Mouse (Mus musculus): Measurements from ENCODE around the gene Nr5a1. TPM values are rescaled to one million over a fixed set of nuclear protein-coding genes. Genes with fewer than 3 reads are reported as not detected.

The Nr5a1 gene
- total RNA-seq (2017): not detected in 2 replicates

- ATAC-seq (replicated peaks in 1 of 2; ENCODE audit: insufficient read depth in 1 of 2, low FRiP score in 2 of 2, low TSS enrichment in 1 of 2, low read depth in 1 of 2, poor library complexity in 2 of 2, severe bottlenecking in 2 of 2): no peak
Measured at GRCm38 (mm10) chr2:38714324-38714723, at the start of gene Nr5a1. Gene Nr5a1 (minus strand): TSS chr2:38714542.

DNA sequence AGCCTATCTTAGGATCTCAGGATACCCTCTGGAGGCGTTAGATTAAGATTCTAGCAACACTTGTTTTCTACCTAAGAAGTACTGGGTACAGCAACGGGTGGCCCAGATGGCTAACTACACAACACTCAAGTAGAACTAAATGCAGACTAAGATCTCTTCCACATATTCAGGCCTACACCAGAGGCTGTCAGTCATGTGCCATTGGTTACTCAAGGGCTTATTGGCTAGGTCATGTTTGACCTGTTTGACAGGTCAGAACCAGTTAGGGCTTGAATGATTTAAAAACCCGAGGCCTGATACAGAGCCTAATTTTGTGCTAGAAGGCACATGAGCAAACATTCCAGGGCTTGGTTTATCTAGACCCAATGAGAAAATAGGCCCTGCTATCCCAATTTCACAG lies 25.5 kb upstream of the Nr5a1 start:
- ATAC-seq (replicated peaks in 1 of 2; ENCODE audit: insufficient read depth in 1 of 2, low FRiP score in 2 of 2, low TSS enrichment in 1 of 2, low read depth in 1 of 2, poor library complexity in 2 of 2, severe bottlenecking in 2 of 2): no peak

DNA sequence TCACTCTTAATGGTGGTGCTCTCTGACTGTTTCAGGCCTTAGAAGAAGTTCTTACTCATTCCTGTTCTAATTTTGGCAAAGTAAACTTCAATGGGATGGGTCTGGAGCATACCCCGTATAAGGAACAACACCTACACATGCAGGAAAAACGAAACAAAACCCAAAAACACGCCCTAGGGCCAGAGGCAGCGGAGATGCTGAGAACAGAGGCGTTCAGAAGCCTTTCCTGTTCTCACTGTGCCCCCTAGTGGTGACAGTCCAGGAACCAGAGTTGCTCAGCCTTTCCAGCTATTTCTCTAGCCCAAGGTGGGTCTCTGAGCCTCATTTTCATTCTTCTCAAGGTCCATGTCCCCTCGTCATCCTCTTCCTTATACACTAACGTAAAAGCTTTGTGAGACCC lies 25.1 kb upstream of the Nr5a1 start:
- peak; percentile 75 to 84 for ATAC-seq (replicated peaks in 1 of 2; ENCODE audit: insufficient read depth in 1 of 2, low FRiP score in 2 of 2, low TSS enrichment in 1 of 2, low read depth in 1 of 2, poor library complexity in 2 of 2, severe bottlenecking in 2 of 2)

DNA sequence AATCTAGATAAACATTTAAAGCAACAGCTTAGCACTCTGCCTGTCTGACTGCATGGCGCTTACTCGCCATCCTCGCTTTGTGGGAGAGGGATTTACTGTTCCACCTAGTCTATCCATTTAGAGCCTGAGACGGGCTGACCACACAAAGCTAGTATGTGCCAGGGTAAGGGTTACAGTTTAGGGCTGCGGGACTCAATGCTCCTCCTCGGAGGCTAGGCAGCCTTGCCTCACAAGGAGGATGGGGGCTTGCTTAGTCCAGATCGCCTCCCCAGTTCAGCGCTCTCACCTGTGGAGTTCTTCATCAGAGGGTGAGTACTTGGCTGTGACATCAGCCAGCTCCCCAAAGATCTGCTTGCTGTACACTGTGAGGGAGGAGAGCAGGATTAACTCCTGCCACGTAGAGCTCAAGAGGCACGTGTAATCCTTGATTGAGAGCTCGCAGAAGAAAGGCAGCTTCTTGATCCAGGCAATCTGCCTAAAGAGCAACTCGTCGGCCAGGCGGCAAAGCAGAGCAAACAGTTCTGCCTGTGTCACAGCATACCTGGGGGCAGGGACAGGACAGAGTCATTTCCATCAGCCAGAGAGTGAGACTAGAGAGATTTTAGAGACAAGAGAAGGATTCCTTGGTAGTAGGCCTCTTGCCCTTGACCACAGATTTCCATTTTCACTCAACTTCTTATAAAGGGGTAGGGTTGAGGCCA lies 24.4 kb upstream of the Nr5a1 start:
- no peak for ATAC-seq (replicated peaks in 1 of 2; ENCODE audit: insufficient read depth in 1 of 2, low FRiP score in 2 of 2, low TSS enrichment in 1 of 2, low read depth in 1 of 2, poor library complexity in 2 of 2, severe bottlenecking in 2 of 2)

DNA sequence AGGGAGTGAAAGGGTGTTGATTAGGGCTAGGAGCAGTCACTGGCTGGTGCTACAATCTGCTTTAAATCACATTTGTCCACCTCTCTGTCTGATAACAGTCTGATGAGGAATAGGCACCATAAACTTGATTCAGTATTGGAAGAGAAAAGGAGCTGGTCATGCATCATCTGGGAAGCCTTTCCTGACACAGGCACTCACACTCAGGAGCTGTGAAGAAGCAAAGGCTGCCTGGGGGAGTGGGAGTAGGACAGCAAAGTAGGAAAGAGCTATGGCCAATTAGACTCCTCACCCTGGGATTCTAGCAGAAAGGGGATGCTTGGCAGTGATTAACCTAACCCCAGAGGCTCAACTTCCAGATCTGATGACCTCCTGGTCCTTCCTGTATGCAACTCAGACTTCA lies 21.4 kb upstream of the Nr5a1 start:
- no peak for ATAC-seq (replicated peaks in 1 of 2; ENCODE audit: insufficient read depth in 1 of 2, low FRiP score in 2 of 2, low TSS enrichment in 1 of 2, low read depth in 1 of 2, poor library complexity in 2 of 2, severe bottlenecking in 2 of 2)

DNA sequence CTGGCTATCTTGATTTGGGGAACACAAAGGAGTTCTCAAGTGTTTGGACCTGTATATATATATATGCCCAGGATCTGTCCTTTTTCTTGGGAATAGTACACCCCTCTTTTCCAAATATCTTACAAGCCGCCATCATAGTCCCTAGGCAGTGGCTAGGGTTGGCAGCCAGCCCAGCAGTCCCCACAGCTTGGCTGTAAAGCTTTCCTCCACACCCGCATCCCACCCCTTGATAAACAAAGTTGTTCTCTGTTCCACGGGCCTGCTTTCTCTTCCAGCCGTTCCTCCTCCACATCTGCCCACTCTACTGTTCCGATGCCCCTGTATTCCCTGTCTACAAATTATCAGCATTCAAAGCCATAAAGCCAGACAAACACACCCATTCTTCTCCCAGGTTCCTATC lies 20.4 kb upstream of the Nr5a1 start:
- ATAC-seq (replicated peaks in 1 of 2; ENCODE audit: insufficient read depth in 1 of 2, low FRiP score in 2 of 2, low TSS enrichment in 1 of 2, low read depth in 1 of 2, poor library complexity in 2 of 2, severe bottlenecking in 2 of 2): no peak

DNA sequence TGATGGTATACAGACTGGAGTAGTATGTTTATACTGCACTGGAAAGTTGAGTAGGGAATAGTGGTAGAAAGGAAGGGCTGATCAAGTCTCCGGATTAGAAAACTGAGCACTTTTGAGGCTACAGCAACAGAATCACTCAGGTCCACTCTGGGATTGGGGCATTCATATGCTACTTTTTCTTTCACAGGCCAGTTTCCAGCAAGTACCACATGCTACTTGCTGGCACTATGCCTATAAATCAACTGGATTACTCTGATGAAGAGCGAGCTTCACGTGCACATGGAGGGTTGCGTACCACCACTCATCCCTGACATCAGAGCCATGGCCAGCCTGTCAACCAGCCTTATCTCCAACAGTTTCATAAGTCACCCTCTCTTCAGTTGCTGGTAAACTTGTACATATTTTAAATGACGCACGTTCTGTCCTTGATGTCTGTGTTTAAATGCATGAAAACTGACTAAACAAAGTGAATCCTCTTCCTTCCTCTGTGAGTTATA lies 16.0 kb upstream of the Nr5a1 start:
- ATAC-seq (replicated peaks in 1 of 2; ENCODE audit: insufficient read depth in 1 of 2, low FRiP score in 2 of 2, low TSS enrichment in 1 of 2, low read depth in 1 of 2, poor library complexity in 2 of 2, severe bottlenecking in 2 of 2): no peak

GRCm38 (mm10) chr2:38725427-38725826 lies 11.1 kb upstream of the Nr5a1 start:
- no peak for ATAC-seq (replicated peaks in 1 of 2; ENCODE audit: insufficient read depth in 1 of 2, low FRiP score in 2 of 2, low TSS enrichment in 1 of 2, low read depth in 1 of 2, poor library complexity in 2 of 2, severe bottlenecking in 2 of 2)

GRCm38 (mm10) chr2:38723378-38723777 lies 9.0 kb upstream of the Nr5a1 start:
- no peak for ATAC-seq (replicated peaks in 1 of 2; ENCODE audit: insufficient read depth in 1 of 2, low FRiP score in 2 of 2, low TSS enrichment in 1 of 2, low read depth in 1 of 2, poor library complexity in 2 of 2, severe bottlenecking in 2 of 2)

DNA sequence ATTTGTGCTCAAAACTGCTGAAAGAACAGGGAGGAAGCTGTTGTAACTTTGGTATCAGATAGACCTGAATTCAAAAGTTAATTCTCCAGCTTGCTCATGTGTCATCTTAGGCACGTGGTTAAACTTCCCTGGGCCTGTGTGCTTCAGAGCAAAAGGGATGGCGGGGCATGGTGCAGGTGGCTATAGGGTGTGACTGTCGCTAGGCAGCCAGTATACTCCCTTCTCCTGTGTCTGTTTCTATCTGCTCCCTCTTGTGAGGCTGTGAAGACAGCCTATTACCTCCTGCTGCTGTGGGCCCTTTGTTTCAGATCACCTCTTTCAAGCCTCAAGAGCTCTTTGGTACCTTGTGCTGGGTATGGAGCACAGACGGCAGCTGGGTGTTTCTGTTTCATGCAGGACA lies 7.7 kb upstream of the Nr5a1 start:
- ATAC-seq (replicated peaks in 1 of 2; ENCODE audit: insufficient read depth in 1 of 2, low FRiP score in 2 of 2, low TSS enrichment in 1 of 2, low read depth in 1 of 2, poor library complexity in 2 of 2, severe bottlenecking in 2 of 2): no peak

GRCm38 (mm10) chr2:38720661-38721060 lies 6.3 kb upstream of the Nr5a1 start:
- ATAC-seq (replicated peaks in 1 of 2; ENCODE audit: insufficient read depth in 1 of 2, low FRiP score in 2 of 2, low TSS enrichment in 1 of 2, low read depth in 1 of 2, poor library complexity in 2 of 2, severe bottlenecking in 2 of 2): no peak

DNA sequence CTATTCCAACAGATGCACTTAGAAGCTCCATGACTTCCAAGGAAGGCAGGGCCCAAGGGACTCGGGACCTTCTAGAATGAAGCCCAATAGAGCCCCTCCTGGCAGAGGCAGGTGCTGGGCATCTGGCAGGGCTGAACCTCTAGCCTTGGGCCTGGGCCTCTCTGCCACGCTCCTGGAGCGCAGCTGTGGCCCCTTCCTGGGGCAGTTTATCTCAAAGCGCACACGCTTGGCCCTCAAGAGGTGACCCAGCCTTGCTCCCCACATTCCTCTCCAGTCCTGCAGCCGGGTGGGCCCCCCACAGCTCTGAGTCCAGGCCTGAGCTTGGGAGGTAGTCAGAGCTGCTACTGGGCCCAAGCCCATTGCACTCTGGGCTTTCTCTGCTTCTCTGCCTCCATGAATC lies 5.0 kb upstream of the Nr5a1 start:
- 0 out of 4 replicates have a peak, but pooled peaks of 1 of the 2 experiments have one; percentile 5 for ATAC-seq (replicated peaks in 1 of 2; ENCODE audit: insufficient read depth in 1 of 2, low FRiP score in 2 of 2, low TSS enrichment in 1 of 2, low read depth in 1 of 2, poor library complexity in 2 of 2, severe bottlenecking in 2 of 2)

GRCm38 (mm10) chr2:38718676-38719075 lies 4.3 kb upstream of the Nr5a1 start:
- peak; percentile 23 to 38; a peak in 1 of 4 replicates for ATAC-seq (replicated peaks in 1 of 2; ENCODE audit: insufficient read depth in 1 of 2, low FRiP score in 2 of 2, low TSS enrichment in 1 of 2, low read depth in 1 of 2, poor library complexity in 2 of 2, severe bottlenecking in 2 of 2)

DNA sequence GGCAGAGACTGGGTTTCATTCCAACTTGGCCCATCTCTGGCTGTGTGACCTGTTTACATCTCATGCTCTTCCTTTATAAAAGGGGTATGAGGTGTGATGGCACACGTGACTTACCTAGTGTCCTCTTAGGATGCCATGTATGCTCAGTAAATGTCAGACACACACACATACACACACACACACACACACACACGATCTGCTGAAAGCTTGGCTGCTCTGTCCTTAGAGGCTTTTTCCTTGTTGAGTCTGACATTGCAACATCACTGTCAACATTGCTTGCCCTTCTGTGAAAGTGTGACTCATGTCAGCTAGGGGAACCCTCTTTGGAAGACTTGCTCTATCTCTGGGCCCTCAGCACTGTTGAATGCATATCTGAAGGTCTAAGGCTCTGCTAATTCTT lies 3.1 kb upstream of the Nr5a1 start:
- no peak for ATAC-seq (replicated peaks in 1 of 2; ENCODE audit: insufficient read depth in 1 of 2, low FRiP score in 2 of 2, low TSS enrichment in 1 of 2, low read depth in 1 of 2, poor library complexity in 2 of 2, severe bottlenecking in 2 of 2)

DNA sequence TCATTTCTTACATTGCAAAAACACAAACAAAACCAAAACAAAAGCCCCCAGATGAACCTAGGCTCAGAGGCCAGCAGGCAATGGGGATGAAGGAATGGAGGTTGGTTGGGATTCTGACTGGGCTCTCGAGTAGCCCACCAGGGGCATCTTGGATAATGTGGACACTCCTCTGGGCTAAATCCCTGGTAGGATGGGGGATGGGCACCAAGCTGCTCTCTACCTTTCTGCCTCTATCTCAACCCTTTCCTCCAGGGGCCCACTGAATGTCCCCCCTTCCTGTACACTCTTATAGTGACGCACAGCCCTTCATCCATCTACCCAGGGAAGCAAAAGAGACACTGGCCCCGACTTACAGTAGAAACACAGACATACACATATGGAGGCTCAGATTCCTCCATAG lies 746 bp downstream of the Nr5a1 start:
- no peak for ATAC-seq (replicated peaks in 1 of 2; ENCODE audit: insufficient read depth in 1 of 2, low FRiP score in 2 of 2, low TSS enrichment in 1 of 2, low read depth in 1 of 2, poor library complexity in 2 of 2, severe bottlenecking in 2 of 2)

- no peak for ATAC-seq (replicated peaks in 1 of 2; ENCODE audit: insufficient read depth in 1 of 2, low FRiP score in 2 of 2, low TSS enrichment in 1 of 2, low read depth in 1 of 2, poor library complexity in 2 of 2, severe bottlenecking in 2 of 2)
Measured at GRCm38 (mm10) chr2:38712769-38713125, 1.6 kb downstream of the Nr5a1 start.

DNA sequence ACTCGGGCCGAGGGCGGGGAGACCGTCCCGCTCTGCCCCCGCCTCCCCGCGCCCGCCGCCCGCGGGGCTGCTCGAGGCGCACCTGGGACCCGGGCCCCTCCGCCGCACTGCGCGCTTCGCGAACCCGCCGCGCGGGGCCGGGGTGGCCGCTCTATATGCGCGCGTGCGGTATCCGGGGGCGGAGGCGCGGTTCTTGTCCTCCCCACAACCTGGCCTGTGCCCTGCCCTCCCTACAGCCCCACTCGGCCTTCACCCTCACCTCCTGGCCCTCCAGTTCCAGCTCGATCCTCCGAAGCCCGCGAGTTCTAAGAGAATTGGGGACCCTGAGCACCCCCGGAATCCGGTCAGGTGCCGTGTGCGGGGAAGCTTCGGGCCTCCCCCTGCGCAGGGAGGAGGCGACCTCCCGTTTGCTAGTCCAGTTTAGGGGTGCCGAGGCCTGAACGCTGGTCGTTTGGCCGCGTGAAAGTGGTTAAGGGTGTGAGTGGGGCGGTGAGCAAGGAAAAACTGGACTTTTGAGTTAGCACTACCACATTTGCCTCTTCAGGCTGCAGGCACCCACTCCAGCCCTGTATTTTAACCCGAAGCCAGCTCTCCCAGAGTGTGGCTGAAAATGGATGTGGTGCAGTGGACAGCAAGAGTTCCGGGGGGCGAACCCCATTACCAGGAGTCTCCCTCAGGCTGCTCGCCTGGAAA lies 2.1 kb downstream of the Nr5a1 start:
- no peak for ATAC-seq (replicated peaks in 1 of 2; ENCODE audit: insufficient read depth in 1 of 2, low FRiP score in 2 of 2, low TSS enrichment in 1 of 2, low read depth in 1 of 2, poor library complexity in 2 of 2, severe bottlenecking in 2 of 2)

- ATAC-seq (replicated peaks in 1 of 2; ENCODE audit: insufficient read depth in 1 of 2, low FRiP score in 2 of 2, low TSS enrichment in 1 of 2, low read depth in 1 of 2, poor library complexity in 2 of 2, severe bottlenecking in 2 of 2): no peak
Measured at GRCm38 (mm10) chr2:38711421-38711861, 2.9 kb downstream of the Nr5a1 start.

Data from hematopoietic stem cell, adult 5-6 weeks (primary cell).